Mouse (Mus musculus) liver, postnatal 0 days (tissue): ENCODE measurements around the gene Marcksl1.

Experiments used
- CTCF ChIP-seq: sonication (generic); IDR thresholded peaks from 2 replicates; pipeline ENCODE4 v1.5.1; 2016; ENCODE audit warnings: antibody characterized with exemption, low read depth
- EP300 ChIP-seq: IDR thresholded peaks from 2 replicates; pipeline ENCODE4 v1.6.1; 2016; ENCODE audit warnings: antibody characterized with exemption, low read depth, mild to moderate bottlenecking

- TF ChIP-seq CTCF (no peak), EP300 (no peak)
Observed at GRCm38 (mm10) chr4:129558321-129558955, 45.1 kb downstream of the Marcksl1 start.
